Mouse (Mus musculus) liver, embryonic 13.5 days (tissue): ENCODE measurements around the gene Il4ra. TPM values are rescaled to one million over a fixed set of nuclear protein-coding genes. Genes with fewer than 3 reads are reported as not detected.

Experiments
- ATAC-seq: fragments of 200-750 bp; cut with Nextera tagmentation; 2 replicates; pipeline ENCODE4 v1.8.0; 2017; ENCODE audit warnings: low read depth, mild to moderate bottlenecking, moderate number of reproducible peaks, moderate library complexity
- DNase-seq: peaks from one replicate; pipeline ENCODE4 v3.0.0; 2022
- H3K27ac ChIP-seq: fragments of 300-500 bp; sonication (generic); 2 replicates; pipeline ENCODE4 v1.5.1; 2015; ENCODE audit warnings: moderate library complexity, mild to moderate bottlenecking, inconsistent platforms
- H3K27me3 ChIP-seq: fragments of 300-500 bp; sonication (generic); 2 replicates; pipeline ENCODE4 v1.6.1; 2015; ENCODE audit warnings: mild to moderate bottlenecking, inconsistent platforms
- H3K36me3 ChIP-seq: fragments of 300-500 bp; sonication (generic); 2 replicates; pipeline ENCODE4 v1.6.1; 2015; ENCODE audit warnings: mild to moderate bottlenecking, inconsistent platforms
- H3K4me1 ChIP-seq: fragments of 300-500 bp; sonication (generic); replicated peaks from 2 replicates; pipeline ENCODE4 v1.6.1; 2015; ENCODE audit warnings: inconsistent platforms
- H3K4me2 ChIP-seq: fragments of 300-500 bp; sonication (generic); 2 replicates; pipeline ENCODE4 v1.6.1; 2015; ENCODE audit warnings: inconsistent platforms, mild to moderate bottlenecking, moderate library complexity
- H3K4me3 ChIP-seq: fragments of 300-500 bp; sonication (generic); replicated peaks from 2 replicates; pipeline ENCODE4 v1.5.1; 2015; ENCODE audit warnings: mild to moderate bottlenecking, inconsistent platforms
- H3K9ac ChIP-seq: fragments of 300-500 bp; sonication (generic); 2 replicates; pipeline ENCODE4 v1.6.1; 2015; ENCODE audit warnings: mild to moderate bottlenecking, inconsistent platforms
- H3K9me3 ChIP-seq: fragments of 300-500 bp; sonication (generic); replicated peaks from 2 replicates; pipeline ENCODE4 v1.6.1; 2016; ENCODE audit warnings: inconsistent platforms
- WGBS: fragments of 180-500 bp; shearing (Covaris S2); methylation state at CpG from one replicate; pipeline ENCODE4 v1.1.7; 2015; ENCODE audit not compliant: insufficient replicate concordance; 5-methylcytosine and 5-hydroxymethylcytosine counted together
- polyA plus RNA-seq: library from polyadenylated mRNA; unstranded; fragments of >200 nt; fragmentation: Nextera tagmentation; extraction: Ambion mirVana; gene quantifications from 2 replicates; pipeline ENCODE4 v1.2.1, GENCODE M21; 2015

Gene Il4ra
- polyA plus RNA-seq, 1 experiment from 2014 or later, result 2.9 TPM

GRCm38 (mm10) chr7:125549916-125550315, 2.0 kb upstream of the Il4ra start:
- H3K9me3 ChIP-seq, result no peaks in the 10 kb centered on the region
- H3K36me3 ChIP-seq, result no peaks in the 10 kb centered on the region
- H3K27me3 ChIP-seq, result peaks cover 25% of the 10 kb centered on the region
- H3K4me2 ChIP-seq, result no peak overlapping the region
- DNase-seq (no peak), ATAC-seq (no peak)
- H3K27ac ChIP-seq, result no peak overlapping the region
- H3K4me1 ChIP-seq, result peaks cover 46% of the 10 kb centered on the region
- WGBS, result 72% methylated on average over 8 of the region's 8 CpGs
- no peak overlapping the region for H3K4me3 ChIP-seq
- H3K9ac ChIP-seq, result no peak overlapping the region

GRCm38 (mm10) chr7:125550881-125551381, 989 bp upstream of the Il4ra start:
- H3K4me2 ChIP-seq, result peak overlapping the region; percentile 99
- 38% methylated on average over 6 of the region's 6 CpGs for WGBS
- no peaks in the 10 kb centered on the region for H3K36me3 ChIP-seq
- ATAC-seq (no peak), DNase-seq (no peak)
- 0 out of 2 replicates have a peak overlapping the region, but pooled peaks have one; percentile 29 for H3K27ac ChIP-seq
- H3K27me3 ChIP-seq, result peaks cover 25% of the 10 kb centered on the region
- no peak overlapping the region for H3K4me3 ChIP-seq
- H3K4me1 ChIP-seq, result peaks cover 56% of the 10 kb centered on the region
- H3K9me3 ChIP-seq, result no peaks in the 10 kb centered on the region
- H3K9ac ChIP-seq, result 0 out of 2 replicates have a peak overlapping the region, but pooled peaks have one; percentile 85

- peaks cover 25% of the 10 kb centered on the region for H3K27me3 ChIP-seq
- H3K36me3 ChIP-seq, result no peaks in the 10 kb centered on the region
- H3K4me1 ChIP-seq, result peaks cover 74% of the 10 kb centered on the region
- WGBS, result 60% methylated on average over 11 of the region's 11 CpGs
- ATAC-seq, result no peak
- H3K9me3 ChIP-seq, result no peaks in the 10 kb centered on the region
- no peak overlapping the region; the same call in 1 of the 2 replicates for H3K27ac ChIP-seq
- H3K4me3 ChIP-seq, result peak overlapping the region; percentile 72
- peak overlapping the region; percentile 99 for H3K4me2 ChIP-seq
- peak overlapping the region; percentile 85 for H3K9ac ChIP-seq
- DNase-seq, result no peak
Measured at GRCm38 (mm10) chr7:125552851-125553555, 1.1 kb downstream of the Il4ra start.

- no peaks in the 10 kb centered on the region for H3K9me3 ChIP-seq
- peak overlapping the region; percentile 72 for H3K4me3 ChIP-seq
- DNase-seq (no peak), ATAC-seq (no peak)
- WGBS, result 71% methylated on average over 13 of the region's 13 CpGs
- H3K36me3 ChIP-seq, result no peaks in the 10 kb centered on the region
- H3K27ac ChIP-seq, result no peak overlapping the region; the same call in 1 of the 2 replicates
- peaks cover 25% of the 10 kb centered on the region for H3K27me3 ChIP-seq
- H3K9ac ChIP-seq, result peak overlapping the region; percentile 85; the same call in 1 of the 2 replicates
- H3K4me2 ChIP-seq, result peak overlapping the region; percentile 99
- peaks cover 74% of the 10 kb centered on the region for H3K4me1 ChIP-seq
Measured at GRCm38 (mm10) chr7:125553653-125554428, 1.9 kb downstream of the Il4ra start.

- DNase-seq (no peak), ATAC-seq (no peak)
- Histone ChIP-seq H3K36me3 (no peaks in the 10 kb centered on the region), H3K27me3 (peaks cover 25% of the 10 kb centered on the region), H3K27ac (no peak overlapping the region), H3K9ac (no peak overlapping the region), H3K4me1 (peaks cover 75% of the 10 kb centered on the region), H3K9me3 (no peaks in the 10 kb centered on the region), H3K4me2 (peak overlapping the region; percentile 99), H3K4me3 (no peak overlapping the region)
- 38% methylated on average over 9 of the region's 9 CpGs for WGBS
Measured at GRCm38 (mm10) chr7:125554456-125555114, 2.7 kb downstream of the Il4ra start.

GRCm38 (mm10) chr7:125555351-125555872, 3.5 kb downstream of the Il4ra start:
- DNase-seq (no peak), ATAC-seq (no peak)
- H3K4me1 ChIP-seq, result peaks cover 80% of the 10 kb centered on the region
- peaks cover 17% of the 10 kb centered on the region for H3K27me3 ChIP-seq
- peak overlapping the region; percentile 23 for H3K4me2 ChIP-seq
- H3K27ac ChIP-seq, result no peak overlapping the region; the same call in 1 of the 2 replicates
- H3K36me3 ChIP-seq, result no peaks in the 10 kb centered on the region
- no peaks in the 10 kb centered on the region for H3K9me3 ChIP-seq
- H3K4me3 ChIP-seq, result no peak overlapping the region
- peak overlapping the region; percentile 31; the same call in 1 of the 2 replicates for H3K9ac ChIP-seq
- 21% methylated on average over 7 of the region's 7 CpGs for WGBS

- 0 out of 2 replicates have a peak overlapping the region, but pooled peaks have one; percentile 2 for H3K27ac ChIP-seq
- H3K27me3 ChIP-seq, result peaks cover 12% of the 10 kb centered on the region
- H3K9ac ChIP-seq, result peak overlapping the region; percentile 31; the same call in 1 of the 2 replicates
- peaks cover 80% of the 10 kb centered on the region for H3K4me1 ChIP-seq
- no peak for ATAC-seq
- no peaks in the 10 kb centered on the region for H3K9me3 ChIP-seq
- WGBS, result 13% methylated on average over 4 of the region's 4 CpGs
- H3K4me3 ChIP-seq, result no peak overlapping the region
- no peak for DNase-seq
- no peaks in the 10 kb centered on the region for H3K36me3 ChIP-seq
- H3K4me2 ChIP-seq, result peak overlapping the region; percentile 23
Measured at GRCm38 (mm10) chr7:125556096-125556495, 4.2 kb downstream of the Il4ra start.

- H3K27ac ChIP-seq, result no peak overlapping the region
- no peak overlapping the region for H3K4me3 ChIP-seq
- no peak for ATAC-seq
- no peak overlapping the region for H3K4me2 ChIP-seq
- WGBS, result 40% methylated on average over 8 of the region's 8 CpGs
- peaks cover 12% of the 10 kb centered on the region for H3K27me3 ChIP-seq
- no peaks in the 10 kb centered on the region for H3K9me3 ChIP-seq
- no peak for DNase-seq
- 0 out of 2 replicates have a peak overlapping the region, but pooled peaks have one; percentile 3 for H3K9ac ChIP-seq
- H3K36me3 ChIP-seq, result no peaks in the 10 kb centered on the region
- H3K4me1 ChIP-seq, result peaks cover 79% of the 10 kb centered on the region
Measured at GRCm38 (mm10) chr7:125556865-125557264, 4.9 kb downstream of the Il4ra start.

GRCm38 (mm10) chr7:125558401-125558945, 6.6 kb downstream of the Il4ra start:
- H3K4me1 ChIP-seq, result peaks cover 65% of the 10 kb centered on the region
- H3K9me3 ChIP-seq, result no peaks in the 10 kb centered on the region
- 54% methylated on average over 4 of the region's 4 CpGs for WGBS

GRCm38 (mm10) chr7:125558997-125559396, 7.1 kb downstream of the Il4ra start:
- DNase-seq (no peak), ATAC-seq (no peak)
- Histone ChIP-seq H3K4me1 (peaks cover 60% of the 10 kb centered on the region), H3K36me3 (no peaks in the 10 kb centered on the region), H3K27me3 (no peaks in the 10 kb centered on the region), H3K27ac (no peak overlapping the region), H3K9me3 (no peaks in the 10 kb centered on the region), H3K9ac (no peak overlapping the region), H3K4me3 (no peak overlapping the region), H3K4me2 (no peak overlapping the region)
- 57% methylated on average over 5 of the region's 5 CpGs for WGBS

More at GRCm38 (mm10) chr7:125558401-125558945, 6.6 kb downstream of the Il4ra start:
- H3K36me3 ChIP-seq, result no peaks in the 10 kb centered on the region
- ATAC-seq, result no peak
- no peak overlapping the region for H3K27ac ChIP-seq
- no peak for DNase-seq
- H3K27me3 ChIP-seq, result peaks cover 2% of the 10 kb centered on the region; the same call in 1 of the 2 replicates
- H3K4me2 ChIP-seq, result no peak overlapping the region
- H3K4me3 ChIP-seq, result no peak overlapping the region
- no peak overlapping the region for H3K9ac ChIP-seq
